Mouse (Mus musculus) C2C12 (cell line): ENCODE results near the gene Eya4.

Source experiments
- CTCF ChIP-seq: IDR thresholded peaks from one replicate; pipeline ENCODE4 v1.5.1; 2011; ENCODE audit not compliant: control insufficient read depth, insufficient read depth, insufficient read length
- MAX ChIP-seq: IDR thresholded peaks from one replicate; pipeline ENCODE4 v1.6.1; 2011; ENCODE audit warnings: mild to moderate bottlenecking, control low read depth

GRCm38 (mm10) chr10:23395399-23395798 is 44.8 kb upstream of the Eya4 start:
- TF ChIP-seq CTCF (no peak), MAX (no peak)
